Mouse (Mus musculus) erythroblast, embryonic 14.5 days (primary cell): Measurements from ENCODE around the gene Ifngr1.

Experiments
- GATA1 ChIP-seq: IDR thresholded peaks from 2 replicates; pipeline ENCODE4 v1.6.1; 2012; ENCODE audit warnings: low read length, inconsistent platforms, mixed read lengths
- TAL1 ChIP-seq: IDR thresholded peaks from 3 replicates; pipeline ENCODE4 v1.6.1; 2012; ENCODE audit warnings: low read length, inconsistent platforms, mixed read lengths

DNA sequence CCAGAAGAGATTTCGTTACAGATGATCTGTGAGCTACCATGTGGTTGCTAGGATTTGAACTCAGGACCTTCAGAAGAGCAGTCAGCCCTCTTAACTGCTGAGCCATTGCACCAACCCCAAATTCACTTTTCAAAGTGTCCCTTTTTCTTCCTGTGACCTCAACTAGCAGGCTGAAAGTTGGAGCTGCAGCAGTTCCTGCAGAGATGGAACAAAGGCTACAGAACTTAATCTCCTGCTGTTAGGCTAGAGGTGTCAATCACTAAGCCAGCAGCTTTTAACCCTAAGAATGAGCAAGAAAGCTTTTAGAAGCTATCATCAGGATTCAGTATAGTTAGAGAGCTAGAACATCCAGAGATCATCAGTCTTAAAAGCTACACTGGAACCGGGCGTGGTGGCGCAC lies 24.3 kb upstream of the Ifngr1 start:
- TF ChIP-seq GATA1: no peak
- no peak for TF ChIP-seq TAL1
